Mouse (Mus musculus) MN1 (cell line): ENCODE data around the gene Atp2a2.

Experiments used
- DNase-seq: peaks from one replicate; pipeline ENCODE4 v3.0.0-alpha.2; 2016; ENCODE audit warnings: low spot score

The Atp2a2 gene

DNA sequence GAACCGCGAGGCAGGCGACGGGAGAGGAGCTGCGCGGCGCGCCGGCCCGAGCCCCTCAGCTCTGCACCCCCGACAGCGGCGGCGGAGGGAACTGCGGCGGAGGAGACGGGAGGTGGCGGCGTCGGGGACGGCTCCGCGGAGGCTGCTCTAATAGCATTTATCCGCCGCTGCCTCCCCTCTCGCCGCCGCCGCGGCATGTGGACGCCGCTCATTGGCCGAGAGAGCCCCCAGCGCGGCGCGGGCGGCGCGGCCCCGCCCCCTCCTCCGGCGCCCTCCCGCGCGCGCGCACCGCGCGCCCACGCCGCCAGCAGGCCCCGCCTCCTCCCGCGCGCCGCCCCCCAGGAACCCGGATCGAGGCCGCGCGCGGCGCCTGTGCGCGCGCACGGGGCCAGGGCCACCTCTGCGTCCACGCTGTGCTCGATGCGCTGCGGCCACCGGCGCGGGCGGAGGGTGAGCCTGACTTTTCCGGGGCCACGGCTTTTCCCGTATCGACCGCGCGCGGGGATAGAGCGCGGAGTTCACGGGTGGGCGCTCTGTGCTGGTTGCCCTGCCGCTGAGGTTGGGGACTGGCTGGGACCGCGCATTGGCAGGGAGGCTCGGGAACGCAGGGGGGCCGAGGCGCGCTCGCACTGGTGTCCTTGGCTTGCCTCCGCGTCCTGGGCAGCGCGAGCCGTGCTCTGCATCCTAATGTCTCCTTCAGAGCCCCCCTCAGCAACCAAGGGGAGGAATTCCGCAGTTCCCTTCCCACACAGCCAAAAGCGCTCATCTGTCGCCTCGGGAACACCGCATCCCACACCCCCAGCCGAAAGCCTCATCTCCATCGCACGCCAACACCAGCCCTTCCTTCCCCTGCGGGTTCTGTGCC is at the start of gene Atp2a2:
Gene Atp2a2, minus strand, starts transcription at position 149 of the 865 bp plus-strand sequence.
- DNase-seq: peak; percentile 85

DNA sequence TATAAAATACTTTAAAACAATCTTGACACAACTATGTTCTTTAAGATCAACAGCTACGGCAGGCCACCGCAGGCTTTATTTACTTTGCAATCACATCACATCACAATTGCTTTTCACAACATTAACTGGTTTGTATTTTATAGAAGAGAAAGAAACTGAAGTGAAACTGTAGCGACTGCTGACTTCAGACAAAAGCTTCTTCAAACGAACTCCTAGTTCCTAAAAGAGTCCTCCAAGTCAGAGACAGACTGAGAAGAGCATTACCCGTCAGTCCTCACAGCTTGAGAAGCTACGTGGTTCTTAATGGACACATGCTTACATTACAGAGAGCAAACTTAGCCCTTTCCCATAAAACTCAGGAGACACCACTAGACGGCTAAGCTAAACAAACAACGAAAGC is 48.4 kb upstream of the Atp2a2 start:
- no peak for DNase-seq

DNA sequence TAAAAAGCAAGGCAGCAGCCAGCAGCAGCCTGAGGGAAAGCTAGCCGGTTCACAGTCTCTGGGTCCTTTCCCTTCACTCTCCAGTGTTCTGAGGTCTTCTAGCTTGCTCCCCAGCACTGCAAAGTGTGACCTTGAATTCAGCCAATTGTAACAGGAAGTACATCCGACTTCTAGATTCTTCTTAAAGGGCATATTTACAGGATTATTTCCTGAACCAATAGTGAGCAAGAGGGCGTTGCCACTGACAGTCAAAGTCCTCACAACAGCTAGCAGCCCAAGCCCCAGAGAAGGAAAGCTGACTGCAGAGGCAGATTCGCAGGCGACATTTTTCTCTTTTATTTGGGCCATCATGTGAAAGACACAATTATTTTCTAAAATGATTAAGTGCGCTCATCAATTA is 46.6 kb upstream of the Atp2a2 start:
- DNase-seq: no peak

- no peak for DNase-seq
Observed at GRCm38 (mm10) chr5:122547810-122548209, 45.8 kb upstream of the Atp2a2 start.

GRCm38 (mm10) chr5:122547251-122547714 is 45.3 kb upstream of the Atp2a2 start:
- DNase-seq: peak; percentile 68

GRCm38 (mm10) chr5:122543392-122543791 is 41.4 kb upstream of the Atp2a2 start:
- no peak for DNase-seq

DNA sequence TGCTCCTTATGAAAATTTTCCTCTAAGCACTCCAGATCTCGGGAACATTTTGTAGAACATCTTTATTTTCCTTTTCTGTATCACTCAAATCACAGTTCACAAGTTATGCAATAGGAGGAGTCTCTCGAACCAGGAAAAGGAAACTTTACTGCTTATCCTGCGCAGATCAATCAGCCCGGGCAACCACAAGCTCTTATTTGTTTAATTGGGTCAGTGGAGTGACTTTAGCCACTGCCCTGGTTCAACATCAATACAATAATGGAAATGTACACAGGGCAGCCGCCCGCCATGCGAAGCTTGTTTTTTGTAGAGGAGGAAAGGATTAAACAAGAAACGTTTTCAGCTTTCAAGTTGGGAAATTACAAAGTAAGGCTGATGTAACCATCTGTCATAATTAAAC is 39.8 kb upstream of the Atp2a2 start:
- DNase-seq: no peak

GRCm38 (mm10) chr5:122538077-122538476 is 36.1 kb upstream of the Atp2a2 start:
- DNase-seq: no peak

DNA sequence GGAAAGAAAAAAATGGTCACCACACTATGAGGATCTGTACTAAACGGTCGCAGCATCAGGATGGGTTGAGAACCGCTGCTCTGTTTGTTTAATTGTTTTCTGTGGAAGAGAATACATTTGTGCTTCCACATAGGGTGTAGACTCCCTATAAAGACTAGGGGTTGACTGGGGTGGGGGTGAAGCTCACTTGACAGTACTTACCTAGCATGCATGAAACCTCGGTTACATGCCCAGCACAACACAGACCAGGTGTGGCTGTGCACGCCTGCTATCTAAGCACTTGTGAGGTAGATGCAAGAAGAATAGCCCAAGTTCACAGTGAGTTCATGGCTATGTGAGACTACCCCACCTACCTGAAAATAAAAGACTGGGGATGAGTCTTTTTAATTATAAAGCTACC is 35.6 kb upstream of the Atp2a2 start:
- no peak for DNase-seq

DNA sequence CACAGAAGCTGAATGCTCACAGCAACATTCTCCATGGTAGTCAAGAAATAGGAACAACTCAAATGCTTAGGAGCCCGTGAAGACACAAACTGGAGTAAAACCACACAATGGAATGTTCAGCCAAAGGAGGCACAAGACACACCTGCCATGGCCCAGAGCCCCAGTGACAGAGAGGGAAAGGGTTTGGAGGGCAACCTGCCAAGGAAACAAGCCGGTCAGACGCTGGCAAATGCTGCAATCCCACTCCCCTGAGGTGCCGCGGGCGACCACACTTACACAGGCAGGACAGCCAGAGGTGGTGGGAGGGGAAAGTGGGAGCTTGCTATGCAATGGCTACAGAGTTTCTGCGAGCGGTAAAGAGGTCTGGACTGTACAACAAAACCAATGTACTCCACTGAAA is 31.9 kb upstream of the Atp2a2 start:
- DNase-seq: no peak

- DNase-seq: no peak
Observed at GRCm38 (mm10) chr5:122529913-122530604, 28.0 kb upstream of the Atp2a2 start.

GRCm38 (mm10) chr5:122529316-122529715 is 27.3 kb upstream of the Atp2a2 start:
- no peak for DNase-seq

GRCm38 (mm10) chr5:122528591-122528990 is 26.6 kb upstream of the Atp2a2 start:
- DNase-seq: no peak

GRCm38 (mm10) chr5:122527761-122528160 is 25.7 kb upstream of the Atp2a2 start:
- DNase-seq: no peak

DNA sequence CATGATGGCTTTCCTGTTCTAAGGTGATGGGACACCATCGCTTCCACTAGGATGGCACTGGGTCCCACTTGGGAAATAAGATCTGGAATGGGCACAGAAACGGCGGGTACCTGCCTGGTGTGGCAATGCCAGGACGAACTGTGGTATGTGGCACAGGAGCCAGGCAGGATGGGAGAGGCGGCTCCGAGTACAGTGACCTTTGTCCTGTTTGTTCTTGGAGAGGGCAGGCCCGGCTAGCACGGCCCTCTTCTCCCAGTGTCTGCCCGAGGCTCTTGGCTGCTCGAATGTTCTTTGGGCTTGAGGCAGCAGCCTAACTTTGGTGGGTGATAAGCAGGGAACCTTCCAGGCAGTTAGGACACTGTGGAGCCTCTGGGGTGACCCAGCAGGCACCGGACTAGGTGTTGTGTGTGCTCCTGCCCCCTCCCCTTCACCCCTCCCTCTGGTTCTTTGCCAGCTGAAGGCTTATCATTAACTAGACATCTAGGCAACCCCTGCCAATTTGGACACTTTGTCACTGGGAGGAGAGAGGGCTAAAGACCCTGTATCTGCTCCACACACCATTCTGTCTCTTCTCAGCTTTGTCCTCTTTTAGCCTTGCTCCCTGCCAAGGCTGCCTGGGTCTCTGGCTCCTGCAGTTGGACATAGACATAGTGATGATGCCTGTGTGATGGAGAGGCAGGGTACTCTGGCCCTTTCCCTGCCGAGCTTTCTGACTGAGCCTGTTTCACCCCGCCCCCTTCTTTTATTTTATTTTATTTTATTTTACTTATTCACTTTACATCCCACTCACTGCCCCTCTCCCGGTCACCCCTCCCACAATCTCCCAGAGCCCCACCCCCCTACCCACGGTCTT is 25.1 kb upstream of the Atp2a2 start:
- DNase-seq: no peak

GRCm38 (mm10) chr5:122526405-122526804 is 24.4 kb upstream of the Atp2a2 start:
- no peak for DNase-seq

GRCm38 (mm10) chr5:122525238-122525931 is 23.4 kb upstream of the Atp2a2 start:
- DNase-seq: no peak

- DNase-seq: no peak
Observed at GRCm38 (mm10) chr5:122524854-122525237, 22.8 kb upstream of the Atp2a2 start.

- no peak for DNase-seq
Observed at GRCm38 (mm10) chr5:122524244-122524643, 22.2 kb upstream of the Atp2a2 start.

GRCm38 (mm10) chr5:122521130-122521473 is 19.1 kb upstream of the Atp2a2 start:
- no peak for DNase-seq

DNA sequence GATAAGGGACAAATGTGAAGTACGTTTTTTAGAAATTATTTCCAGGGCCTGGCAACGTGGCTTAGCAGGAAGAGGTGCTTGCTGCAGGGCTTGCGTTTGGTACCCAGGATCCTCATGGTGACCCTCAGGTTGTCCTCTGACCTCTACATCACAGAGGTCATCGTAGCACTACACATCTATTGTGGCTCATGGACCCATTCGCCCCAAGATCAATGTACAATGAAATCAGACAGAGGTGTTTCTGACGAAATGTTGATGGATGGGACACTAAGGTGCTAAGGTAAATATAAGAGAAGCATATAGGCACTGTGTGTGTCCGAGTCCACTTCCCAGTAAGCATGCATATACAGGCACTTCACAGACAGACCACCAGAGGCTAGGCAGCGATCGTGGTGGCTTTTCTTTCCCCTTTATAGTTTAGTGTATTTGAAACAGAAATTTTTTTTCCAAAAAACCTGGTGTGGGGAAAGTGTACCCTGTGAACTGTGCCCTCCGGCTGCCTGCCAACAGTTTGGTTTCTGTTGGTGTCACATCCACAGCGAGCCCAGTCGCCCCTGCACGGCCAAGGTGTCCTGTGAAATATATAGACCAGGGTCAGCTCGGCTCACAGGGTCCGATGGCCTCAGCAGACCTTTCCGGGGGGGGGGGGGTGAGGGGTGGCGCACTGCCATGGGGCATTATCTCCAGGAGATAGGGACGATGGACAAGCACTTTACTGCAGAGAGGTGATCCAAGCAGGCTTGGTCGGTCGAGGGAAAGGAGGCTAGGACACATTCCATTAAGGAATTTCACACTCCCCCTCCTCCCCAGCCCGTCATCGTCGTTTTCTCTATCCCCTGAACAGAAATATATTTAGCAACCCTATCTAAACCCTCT is 18.5 kb upstream of the Atp2a2 start:
- no peak for DNase-seq
